Mouse (Mus musculus) liver, embryonic 14.5 days (tissue): ENCODE results near the gene Plekhj1.

ENCODE experiments used
- CTCF ChIP-seq: IDR thresholded peaks from 2 replicates; pipeline ENCODE4 v1.5.1; 2016; ENCODE audit warnings: antibody characterized with exemption, low read depth, control low read depth
- EP300 ChIP-seq: IDR thresholded peaks from 2 replicates; pipeline ENCODE4 v1.6.1; 2016; ENCODE audit warnings: antibody characterized with exemption, low read depth

DNA sequence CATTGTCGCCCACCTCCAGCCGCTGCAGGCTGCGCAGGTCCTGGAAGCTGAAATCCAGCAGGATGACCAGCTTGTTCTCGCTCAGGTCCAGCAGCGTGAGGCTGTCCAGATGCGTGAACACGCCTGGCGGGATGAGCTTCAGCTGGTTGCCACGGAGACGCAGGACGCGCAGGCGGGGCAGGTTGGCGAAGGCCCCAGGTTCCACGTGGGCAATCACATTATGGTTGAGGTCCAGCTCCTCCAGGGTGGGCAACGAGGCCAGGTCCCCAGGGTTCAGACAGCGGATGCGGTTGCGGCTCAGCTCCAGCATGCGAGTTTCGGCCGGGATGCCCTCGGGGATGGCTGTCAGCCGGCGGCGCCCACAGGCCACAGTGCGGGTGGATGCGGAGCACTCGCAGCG is 37.2 kb upstream of the Plekhj1 start:
- TF ChIP-seq CTCF, result no peak
- no peak for TF ChIP-seq EP300
